Mouse (Mus musculus) spleen, adult 2 months (tissue): ENCODE data around the gene Cyb5d2. TPM values are rescaled to one million over a fixed set of nuclear protein-coding genes. Genes with fewer than 3 reads are reported as not detected.

Experiments used
- DNase-seq, 2 experiments: peaks; one replicate each; pipeline versions ENCODE4 v3.0.0 to v3.0.0-alpha.2; 2012 to 2021; ENCODE audit warnings: low spot score in 2 of 2, low read depth in 1 of 2
- H3K27ac ChIP-seq: fragments of 200-500 bp; 2 replicates; pipeline ENCODE4 v1.5.1; 2012; ENCODE audit warnings: low read length, inconsistent platforms; ENCODE audit not compliant: insufficient read depth
- H3K27me3 ChIP-seq: fragments of 200-500 bp; 2 replicates; pipeline ENCODE4 v1.6.1; 2012; ENCODE audit warnings: mild to moderate bottlenecking, moderate library complexity, low read length, inconsistent platforms; ENCODE audit not compliant: control insufficient read depth, insufficient read depth
- H3K36me3 ChIP-seq: fragments of 200-500 bp; 2 replicates; pipeline ENCODE4 v1.6.1; 2012; ENCODE audit warnings: mild to moderate bottlenecking, low read length, inconsistent platforms; ENCODE audit not compliant: control insufficient read depth, insufficient read depth
- H3K4me1 ChIP-seq: fragments of 200-500 bp; 2 replicates; pipeline ENCODE4 v1.6.1; 2011; ENCODE audit warnings: inconsistent platforms; ENCODE audit not compliant: control insufficient read depth, insufficient read depth, insufficient read length
- H3K4me3 ChIP-seq: fragments of 200-500 bp; 2 replicates; pipeline ENCODE4 v1.5.1; 2011; ENCODE audit warnings: mild to moderate bottlenecking, inconsistent platforms; ENCODE audit not compliant: insufficient read depth, insufficient read length; ENCODE audit errors: extremely low read depth
- CTCF ChIP-seq: fragments of 200-500 bp; IDR thresholded peaks from 2 replicates; pipeline ENCODE4 v1.5.1; 2011; ENCODE audit warnings: mild to moderate bottlenecking, inconsistent platforms; ENCODE audit not compliant: insufficient read depth, insufficient read length, insufficient replicate concordance; ENCODE audit errors: extremely low read depth
- POLR2A ChIP-seq: fragments of 200-500 bp; IDR thresholded peaks from 2 replicates; pipeline ENCODE4 v1.6.1; 2011; ENCODE audit warnings: low read depth, low read length, inconsistent platforms
- WGBS: fragments of 180-500 bp; shearing (Covaris S2); methylation state at CpG from one replicate; pipeline ENCODE4 v1.1.7; 2018; 5-methylcytosine and 5-hydroxymethylcytosine counted together
- polyA plus RNA-seq: library from polyadenylated mRNA; depleted of rRNA; stranded (reverse); fragments of >200 nt; gene quantifications from 2 replicates; pipeline ENCODE4 v1.2.3, GENCODE M21; 2012

Gene Cyb5d2
- polyA plus RNA-seq, 1 experiment = 2.4 TPM

GRCm38 (mm10) chr11:72769061-72769460, 26.9 kb downstream of the Cyb5d2 start:
- no peak for DNase-seq
- Histone ChIP-seq H3K27ac (no peak overlapping the region), H3K4me1 (no peaks in the 10 kb centered on the region), H3K36me3 (peaks cover 21% of the 10 kb centered on the region), H3K4me3 (no peak overlapping the region), H3K27me3 (no peaks in the 10 kb centered on the region)
- TF ChIP-seq POLR2A (no peak), CTCF (no peak)
- whole genome bisulfite sequencing = 97% methylated on average over 3 of the region's 3 CpGs

GRCm38 (mm10) chr11:72767716-72768115, 28.2 kb downstream of the Cyb5d2 start:
- H3K4me3 ChIP-seq = no peak overlapping the region
- peaks cover 28% of the 10 kb centered on the region for H3K36me3 ChIP-seq
- no peak overlapping the region for H3K27ac ChIP-seq
- H3K27me3 ChIP-seq = no peaks in the 10 kb centered on the region
- H3K4me1 ChIP-seq = no peaks in the 10 kb centered on the region
- DNase-seq = no peak
- TF ChIP-seq POLR2A (no peak), CTCF (no peak)
- WGBS = 94% methylated on average over 8 of the region's 8 CpGs

- Histone ChIP-seq H3K4me1 (no peaks in the 10 kb centered on the region), H3K27ac (no peak overlapping the region), H3K27me3 (no peaks in the 10 kb centered on the region), H3K4me3 (no peak overlapping the region), H3K36me3 (peaks cover 49% of the 10 kb centered on the region)
- WGBS = 98% methylated on average over 4 of the region's 4 CpGs
- TF ChIP-seq POLR2A (no peak), CTCF (no peak)
- no peak for DNase-seq
Measured at GRCm38 (mm10) chr11:72764270-72764669, 31.7 kb downstream of the Cyb5d2 start.

GRCm38 (mm10) chr11:72760781-72761180, 35.2 kb downstream of the Cyb5d2 start:
- peaks cover 58% of the 10 kb centered on the region for H3K36me3 ChIP-seq
- 87% methylated on average over 1 of the region's 1 CpGs for WGBS
- H3K4me3 ChIP-seq = no peak overlapping the region
- H3K27me3 ChIP-seq = no peaks in the 10 kb centered on the region
- no peak for DNase-seq
- TF ChIP-seq CTCF (no peak), POLR2A (no peak)
- no peaks in the 10 kb centered on the region for H3K4me1 ChIP-seq
- no peak overlapping the region for H3K27ac ChIP-seq

GRCm38 (mm10) chr11:72759581-72759980, 36.4 kb downstream of the Cyb5d2 start:
- WGBS = 94% methylated on average over 6 of the region's 6 CpGs
- TF ChIP-seq POLR2A (no peak), CTCF (no peak)
- Histone ChIP-seq H3K27ac (no peak overlapping the region), H3K4me1 (no peaks in the 10 kb centered on the region), H3K4me3 (no peak overlapping the region), H3K27me3 (no peaks in the 10 kb centered on the region), H3K36me3 (peaks cover 64% of the 10 kb centered on the region)
- DNase-seq = no peak

GRCm38 (mm10) chr11:72758316-72758715, 37.6 kb downstream of the Cyb5d2 start:
- WGBS = 98% methylated on average over 5 of the region's 5 CpGs
- H3K27ac ChIP-seq = no peak overlapping the region

GRCm38 (mm10) chr11:72751956-72752355, 44.0 kb downstream of the Cyb5d2 start:
- Histone ChIP-seq H3K27ac (no peak overlapping the region), H3K4me1 (no peaks in the 10 kb centered on the region), H3K4me3 (no peak overlapping the region), H3K27me3 (no peaks in the 10 kb centered on the region), H3K36me3 (peaks cover 59% of the 10 kb centered on the region)
- WGBS = 45% methylated on average over 2 of the region's 2 CpGs
- TF ChIP-seq CTCF = no peak
- no peak for TF ChIP-seq POLR2A
- DNase-seq = no peak

More at GRCm38 (mm10) chr11:72758316-72758715, 37.6 kb downstream of the Cyb5d2 start:
- Histone ChIP-seq H3K36me3 (peaks cover 62% of the 10 kb centered on the region), H3K4me1 (no peaks in the 10 kb centered on the region), H3K4me3 (no peak overlapping the region), H3K27me3 (no peaks in the 10 kb centered on the region)
- TF ChIP-seq CTCF = no peak
- no peak for TF ChIP-seq POLR2A
- DNase-seq = no peak
